Mouse (Mus musculus): ENCODE measurements around the gene Fam131b. TPM values are rescaled to one million over a fixed set of nuclear protein-coding genes. Genes with fewer than 3 reads are reported as not detected.

Gene Fam131b
- polyA plus RNA-seq (2014; fragmentation: Illumina TruSeq; extraction: RNeasy Lipid Tissue Mini Kit (QIAGEN cat#74804); ENCODE audit: low read depth, low replicate concordance), result not detected

GRCm38 (mm10) chr6:42324482-42325267, at the start of gene Fam131b:
Gene Fam131b (minus strand): TSS chr6:42324643.

DNA sequence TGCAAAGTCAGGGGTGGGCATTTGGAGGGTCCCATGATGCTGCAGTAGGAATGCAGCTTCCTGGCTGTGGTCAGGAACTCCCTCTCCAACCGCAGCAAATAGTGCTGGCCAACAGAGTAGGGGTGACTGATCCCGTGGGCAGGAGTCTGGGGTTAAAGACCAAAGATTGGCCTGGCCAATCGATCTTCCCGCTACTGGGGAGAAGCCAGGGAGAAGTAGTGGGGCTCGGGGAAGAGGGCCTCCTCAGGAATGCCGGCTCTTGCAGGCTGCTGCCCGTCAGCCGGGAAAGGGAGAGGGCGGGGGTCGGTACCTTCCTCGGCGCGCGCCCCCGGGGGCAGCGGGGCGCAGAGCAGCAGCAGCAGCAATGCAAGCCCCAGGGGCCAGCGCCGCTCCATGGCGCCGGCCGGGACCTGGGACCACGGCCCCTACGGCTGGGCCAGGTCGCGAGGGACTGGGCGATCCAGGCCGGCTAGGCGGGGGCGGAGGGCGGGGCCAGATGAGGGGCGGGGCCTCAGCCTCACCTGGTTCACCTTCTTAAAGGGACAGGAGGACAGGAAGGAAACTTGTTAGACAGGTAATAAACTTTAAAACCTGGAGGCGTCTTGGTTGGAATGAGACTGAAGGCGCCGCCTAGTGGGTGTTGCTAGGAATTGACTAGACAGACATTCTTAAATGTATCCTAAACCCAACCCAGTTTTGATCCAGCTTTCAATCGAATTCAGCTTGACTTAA, 48.5 kb upstream of the Fam131b start, which contains the start of gene Epha1:
Gene Epha1, minus strand, starts transcription at position 453 of the 732 bp plus-strand sequence.

DNA sequence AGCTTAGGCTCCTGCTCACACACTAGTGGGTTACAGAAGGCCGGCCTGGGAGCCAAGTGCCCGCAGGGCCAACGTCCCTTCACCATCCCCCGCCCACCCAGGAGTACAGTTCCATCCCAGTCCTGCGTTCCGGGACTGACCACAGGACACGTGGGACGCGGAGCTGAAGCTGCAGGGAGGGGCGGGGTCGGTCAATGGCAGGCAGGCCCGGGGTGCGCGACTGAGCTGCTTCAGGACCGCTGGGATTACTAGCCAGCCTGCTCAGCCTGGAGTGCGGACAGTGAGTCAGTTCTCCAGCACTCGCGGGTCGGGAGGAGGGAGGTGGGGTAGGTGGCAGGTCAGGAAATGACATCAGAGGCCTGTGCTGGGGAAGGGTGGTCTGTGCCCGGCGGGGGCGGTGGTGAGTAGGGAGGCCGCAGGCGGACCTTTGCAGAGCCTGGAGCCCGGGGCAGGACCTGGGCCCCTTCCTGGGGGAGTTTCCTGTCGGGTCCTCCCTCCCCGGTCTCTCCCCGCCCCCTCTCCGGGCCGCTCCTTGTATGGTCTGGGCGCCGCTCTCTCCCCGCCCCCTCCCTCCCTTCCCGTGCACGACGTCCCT, 25.1 kb upstream of the Fam131b start, which contains the start of gene Zyx:
Gene Zyx, plus strand, starts transcription at position 205 of the 595 bp plus-strand sequence.

GRCm38 (mm10) chr6:42286448-42286847, 38.0 kb downstream of the Fam131b start, which contains the start of gene Clcn1:
Gene Clcn1 (plus strand): TSS chr6:42286685.

Other genes starting within 250 kb of the Fam131b start
- gene Tas2r139, start 183.7 kb downstream of the Fam131b start, polyA plus RNA-seq (2014; fragmentation: Illumina TruSeq; extraction: RNeasy Lipid Tissue Mini Kit (QIAGEN cat#74804); ENCODE audit: low read depth, low replicate concordance), result not detected
- not detected for gene Tas2r144, start 109.3 kb downstream of the Fam131b start, polyA plus RNA-seq (2014; fragmentation: Illumina TruSeq; extraction: RNeasy Lipid Tissue Mini Kit (QIAGEN cat#74804); ENCODE audit: low read depth, low replicate concordance)
- 85.7 TPM for gene Gstk1, start 78.7 kb downstream of the Fam131b start, polyA plus RNA-seq (2014; fragmentation: Illumina TruSeq; extraction: RNeasy Lipid Tissue Mini Kit (QIAGEN cat#74804); ENCODE audit: low read depth, low replicate concordance)
- gene Tmem139, start 62.7 kb downstream of the Fam131b start, polyA plus RNA-seq (2014; fragmentation: Illumina TruSeq; extraction: RNeasy Lipid Tissue Mini Kit (QIAGEN cat#74804); ENCODE audit: low read depth, low replicate concordance), result 22.2 TPM
- gene Casp2, start 59.7 kb downstream of the Fam131b start, polyA plus RNA-seq (2014; fragmentation: Illumina TruSeq; extraction: RNeasy Lipid Tissue Mini Kit (QIAGEN cat#74804); ENCODE audit: low read depth, low replicate concordance), result 19.3 TPM
- gene Clcn1, start 38.0 kb downstream of the Fam131b start, polyA plus RNA-seq (2014; fragmentation: Illumina TruSeq; extraction: RNeasy Lipid Tissue Mini Kit (QIAGEN cat#74804); ENCODE audit: low read depth, low replicate concordance), result not detected
- 1.3 TPM for gene Zyx, start 25.0 kb upstream of the Fam131b start, polyA plus RNA-seq (2014; fragmentation: Illumina TruSeq; extraction: RNeasy Lipid Tissue Mini Kit (QIAGEN cat#74804); ENCODE audit: low read depth, low replicate concordance)
- 1.6 TPM for gene Epha1, start 48.6 kb upstream of the Fam131b start, polyA plus RNA-seq (2014; fragmentation: Illumina TruSeq; extraction: RNeasy Lipid Tissue Mini Kit (QIAGEN cat#74804); ENCODE audit: low read depth, low replicate concordance)
- gene Tas2r143, start 75.6 kb upstream of the Fam131b start, polyA plus RNA-seq (2014; fragmentation: Illumina TruSeq; extraction: RNeasy Lipid Tissue Mini Kit (QIAGEN cat#74804); ENCODE audit: low read depth, low replicate concordance), result not detected
- gene Tas2r135, start 80.8 kb upstream of the Fam131b start, polyA plus RNA-seq (2014; fragmentation: Illumina TruSeq; extraction: RNeasy Lipid Tissue Mini Kit (QIAGEN cat#74804); ENCODE audit: low read depth, low replicate concordance), result not detected
- gene Tas2r126, start 109.9 kb upstream of the Fam131b start, polyA plus RNA-seq (2014; fragmentation: Illumina TruSeq; extraction: RNeasy Lipid Tissue Mini Kit (QIAGEN cat#74804); ENCODE audit: low read depth, low replicate concordance), result not detected
- gene Olfr458, start 140.6 kb upstream of the Fam131b start, polyA plus RNA-seq (2014; fragmentation: Illumina TruSeq; extraction: RNeasy Lipid Tissue Mini Kit (QIAGEN cat#74804); ENCODE audit: low read depth, low replicate concordance), result not detected
- not detected for gene Olfr457, start 151.7 kb upstream of the Fam131b start, polyA plus RNA-seq (2014; fragmentation: Illumina TruSeq; extraction: RNeasy Lipid Tissue Mini Kit (QIAGEN cat#74804); ENCODE audit: low read depth, low replicate concordance)
- not detected for gene Olfr456, start 162.6 kb upstream of the Fam131b start, polyA plus RNA-seq (2014; fragmentation: Illumina TruSeq; extraction: RNeasy Lipid Tissue Mini Kit (QIAGEN cat#74804); ENCODE audit: low read depth, low replicate concordance)
- gene Olfr455, start 222.9 kb upstream of the Fam131b start, polyA plus RNA-seq (2014; fragmentation: Illumina TruSeq; extraction: RNeasy Lipid Tissue Mini Kit (QIAGEN cat#74804); ENCODE audit: low read depth, low replicate concordance), result not detected